Mouse (Mus musculus): ENCODE measurements around the gene Myadml2.

- TF ChIP-seq CTCF (conservative IDR thresholded peaks at IDR 0.05; ENCODE audit: low read length) (no peak), NANOG (IDR thresholded peaks at IDR 0.05; ENCODE audit: borderline replicate concordance, low read length) (no peak)
Measured at GRCm38 (mm10) chr11:120606764-120607163, 41.2 kb downstream of the Myadml2 start.
